Mouse (Mus musculus) spleen, postnatal 10 days (tissue): ENCODE measurements around the gene Zfp607a.
A peak's percentile ranks its signal among the peaks of the same experiment; 100 is the strongest.
"Not testable (repeated sequence)": the region's sequence is repeated elsewhere in the genome, so short reads cannot be mapped to it uniquely, and the experiment has no call there.

Experiments used
- DNase-seq, 2 experiments: peaks; one replicate each; pipeline ENCODE4 v3.0.0; 2021 to 2022; ENCODE audit warnings: low spot score in 2 of 2

The Zfp607a gene

DNA sequence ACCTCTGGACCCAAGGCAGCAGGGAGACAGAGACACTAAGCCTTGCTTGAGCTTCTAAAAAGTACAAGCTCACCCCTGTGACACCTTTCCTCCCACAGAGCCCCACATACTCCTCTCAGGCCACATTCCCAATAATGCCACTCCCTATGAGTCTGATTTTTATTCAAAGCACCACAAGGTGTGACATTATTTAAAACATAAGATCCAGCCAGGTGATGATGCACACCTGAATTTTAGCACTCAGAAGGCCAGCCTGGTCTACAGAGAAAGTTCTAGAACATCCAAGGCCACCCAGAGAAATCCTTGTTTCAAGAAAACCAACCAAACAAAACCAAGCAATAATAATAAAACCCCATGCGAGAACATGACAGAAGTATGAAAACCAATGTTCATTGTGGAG is at the start of gene Zfp607a:
Zfp607a (plus strand) TSS at position 301 of the 400 bp plus-strand sequence.
- no peak for DNase-seq

DNA sequence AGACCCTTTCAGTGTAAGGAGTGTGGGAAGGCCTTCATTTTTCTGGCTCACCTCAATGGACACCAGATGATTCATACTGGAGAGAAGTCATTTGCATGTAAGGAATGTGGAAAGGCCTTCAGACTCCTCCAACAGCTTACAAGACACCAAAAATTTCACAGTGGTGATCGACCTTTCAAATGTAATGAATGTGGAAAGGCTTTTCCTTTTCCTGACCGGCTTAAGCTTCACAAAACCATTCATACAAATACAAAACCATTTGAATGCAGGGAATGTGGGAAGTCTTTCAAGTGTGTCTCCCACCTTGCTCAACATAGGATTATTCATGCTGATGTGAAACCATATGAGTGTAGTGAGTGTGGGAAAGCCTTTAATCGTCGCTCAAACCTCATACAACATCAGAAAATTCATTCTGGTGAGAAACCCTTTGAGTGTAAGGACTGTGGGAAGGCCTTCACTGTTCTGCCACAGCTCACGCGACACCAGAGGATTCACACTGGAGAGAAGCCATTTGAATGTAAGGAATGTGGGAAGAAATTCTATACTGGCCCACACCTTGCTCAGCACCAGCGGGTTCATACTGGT is 38.7 kb upstream of the Zfp607a start:
- no peak for DNase-seq

DNA sequence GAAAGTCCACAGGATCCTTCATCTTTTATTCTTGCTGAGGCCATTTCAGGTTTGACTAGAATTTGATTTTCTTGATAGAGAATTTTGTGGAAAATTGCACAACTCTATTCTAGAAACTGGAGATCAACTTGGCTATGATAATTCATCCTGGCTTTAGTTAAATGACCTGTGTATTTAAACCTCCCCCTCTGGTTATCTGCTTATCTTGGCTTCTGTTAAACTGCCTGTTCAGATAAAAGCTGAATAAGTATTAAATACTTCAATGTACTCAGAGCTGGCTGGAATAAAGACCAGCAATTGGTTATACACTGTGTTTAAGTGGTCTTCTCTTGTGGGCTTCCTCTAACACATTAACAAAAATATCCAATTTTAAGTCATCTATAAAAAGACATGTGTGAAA is 34.7 kb upstream of the Zfp607a start:
- DNase-seq: no peak

DNA sequence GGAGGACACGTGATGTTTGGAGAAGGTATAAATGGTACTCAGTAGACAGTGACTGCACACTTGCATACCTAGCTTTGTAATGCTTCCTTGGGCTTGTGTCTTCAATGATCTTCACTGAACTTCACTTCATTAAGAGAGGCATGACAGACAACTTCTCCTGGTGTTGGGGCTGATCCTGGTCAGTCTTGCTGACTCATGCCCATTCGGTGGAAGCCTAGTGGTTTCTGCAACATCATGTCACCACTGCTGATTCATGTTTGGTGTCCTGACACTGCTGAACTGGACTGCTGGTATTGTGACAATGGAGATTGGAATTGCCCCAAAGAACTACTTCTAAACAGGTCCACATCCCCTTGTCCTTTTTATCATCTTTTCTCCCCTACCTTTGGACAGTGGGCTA is 23.2 kb upstream of the Zfp607a start:
- no peak for DNase-seq

DNA sequence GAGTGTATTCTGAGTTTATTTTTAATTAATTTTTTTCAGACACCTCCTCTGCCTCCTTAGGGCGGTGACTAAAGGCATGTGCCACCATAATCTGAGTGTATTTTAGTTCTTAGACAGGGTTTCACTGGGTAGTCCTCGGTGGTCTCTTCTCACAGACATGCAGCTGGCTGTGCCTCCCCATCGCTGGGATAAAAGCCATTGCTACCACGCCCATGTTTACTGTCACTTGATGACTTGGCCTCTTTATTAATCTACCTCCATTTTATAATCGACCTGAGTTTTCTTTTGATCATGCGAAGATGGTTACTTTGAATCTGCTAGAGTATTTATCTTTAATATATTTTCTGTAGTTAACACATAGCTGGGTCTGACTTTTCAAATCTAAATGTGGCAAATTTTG is 19.4 kb upstream of the Zfp607a start:
- DNase-seq: no peak

DNA sequence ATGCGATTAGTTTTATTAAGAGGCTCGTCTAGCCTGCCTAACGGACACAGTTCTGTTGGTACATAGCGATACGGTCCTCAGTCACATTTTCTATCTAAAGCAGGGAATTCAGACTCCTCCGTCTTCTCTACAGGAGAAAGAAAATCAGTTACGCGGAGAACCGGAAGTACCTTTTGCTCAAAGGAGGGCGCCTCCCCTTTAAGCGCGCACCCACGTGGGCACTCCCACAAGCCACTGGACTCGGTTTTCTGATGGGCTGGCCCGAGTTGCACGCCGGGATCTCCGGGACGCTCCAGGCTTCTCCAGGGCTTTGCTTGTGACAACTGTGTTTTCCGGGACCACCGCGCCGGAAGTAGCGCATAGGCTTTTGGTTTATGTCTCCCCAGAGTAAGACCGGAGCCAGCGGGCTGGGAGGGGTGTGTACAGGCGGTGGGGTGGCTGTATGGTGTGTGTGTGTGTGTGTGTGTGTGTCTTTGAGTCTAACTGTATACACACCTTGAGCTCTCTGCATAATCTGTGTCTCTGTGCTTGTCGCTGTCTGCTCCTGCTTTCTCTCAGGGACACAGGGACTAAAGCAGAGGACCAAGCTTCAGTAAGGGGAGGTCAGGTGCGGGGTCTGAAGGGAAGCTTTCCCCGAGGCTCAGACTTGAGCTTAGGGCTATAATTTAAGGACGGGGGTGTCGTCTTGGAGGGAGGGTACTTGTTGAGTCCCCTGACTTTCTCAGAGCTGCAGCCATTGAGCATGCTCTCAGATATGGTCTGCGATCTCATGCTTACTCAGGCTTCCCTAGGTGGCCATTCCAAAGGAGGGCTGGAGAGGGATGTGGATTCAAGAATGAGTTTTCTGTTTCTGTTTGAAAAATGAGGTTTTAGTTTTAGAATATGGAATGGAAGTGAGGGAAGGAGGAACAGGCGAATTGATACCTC is 18.7 kb upstream of the Zfp607a start, which contains the start of gene Zfp59:
Zfp59 (plus strand) TSS at position 285 of the 927 bp plus-strand sequence.
- peak; percentile 48 to 80 for DNase-seq

DNA sequence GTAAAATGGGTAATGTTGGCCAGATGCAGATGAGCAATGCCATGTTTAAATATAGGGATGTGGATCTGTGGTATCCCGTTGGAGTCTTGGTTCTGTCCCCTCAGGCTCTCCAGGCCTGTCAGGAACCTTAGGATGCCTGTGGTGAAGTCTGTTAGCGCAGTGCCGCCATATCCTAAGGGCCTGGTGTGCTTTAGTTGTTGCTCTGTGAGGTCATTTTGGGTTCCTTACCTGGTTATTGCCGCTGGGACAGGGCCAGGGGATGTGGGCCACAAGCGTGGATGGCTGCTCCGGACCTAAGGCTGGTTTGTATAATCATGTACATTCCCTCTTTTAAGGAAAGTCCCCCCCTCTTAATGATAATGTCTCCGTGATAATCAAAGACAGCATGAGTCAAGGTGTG is 17.7 kb upstream of the Zfp607a start:
- DNase-seq: no peak

DNA sequence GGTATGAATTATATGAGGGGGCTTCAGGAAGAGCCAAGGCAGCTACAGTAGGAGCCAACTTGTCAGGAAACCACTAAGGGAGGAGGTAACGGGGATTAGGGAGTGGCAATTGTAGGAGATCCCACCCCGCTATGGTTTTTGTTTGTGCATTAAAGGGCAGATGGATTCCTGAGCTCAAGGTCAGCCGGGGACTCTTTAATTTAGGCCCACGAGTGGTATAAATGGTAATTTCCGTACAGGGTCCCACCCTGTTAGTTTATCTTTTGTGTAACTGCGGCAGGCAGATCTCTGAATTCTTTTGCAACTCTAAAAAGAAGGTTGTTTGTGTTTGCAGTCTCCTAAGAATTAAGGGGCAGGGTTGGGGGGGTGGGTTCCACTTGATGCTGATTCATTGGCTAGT is 17.2 kb upstream of the Zfp607a start:
- DNase-seq: no peak

DNA sequence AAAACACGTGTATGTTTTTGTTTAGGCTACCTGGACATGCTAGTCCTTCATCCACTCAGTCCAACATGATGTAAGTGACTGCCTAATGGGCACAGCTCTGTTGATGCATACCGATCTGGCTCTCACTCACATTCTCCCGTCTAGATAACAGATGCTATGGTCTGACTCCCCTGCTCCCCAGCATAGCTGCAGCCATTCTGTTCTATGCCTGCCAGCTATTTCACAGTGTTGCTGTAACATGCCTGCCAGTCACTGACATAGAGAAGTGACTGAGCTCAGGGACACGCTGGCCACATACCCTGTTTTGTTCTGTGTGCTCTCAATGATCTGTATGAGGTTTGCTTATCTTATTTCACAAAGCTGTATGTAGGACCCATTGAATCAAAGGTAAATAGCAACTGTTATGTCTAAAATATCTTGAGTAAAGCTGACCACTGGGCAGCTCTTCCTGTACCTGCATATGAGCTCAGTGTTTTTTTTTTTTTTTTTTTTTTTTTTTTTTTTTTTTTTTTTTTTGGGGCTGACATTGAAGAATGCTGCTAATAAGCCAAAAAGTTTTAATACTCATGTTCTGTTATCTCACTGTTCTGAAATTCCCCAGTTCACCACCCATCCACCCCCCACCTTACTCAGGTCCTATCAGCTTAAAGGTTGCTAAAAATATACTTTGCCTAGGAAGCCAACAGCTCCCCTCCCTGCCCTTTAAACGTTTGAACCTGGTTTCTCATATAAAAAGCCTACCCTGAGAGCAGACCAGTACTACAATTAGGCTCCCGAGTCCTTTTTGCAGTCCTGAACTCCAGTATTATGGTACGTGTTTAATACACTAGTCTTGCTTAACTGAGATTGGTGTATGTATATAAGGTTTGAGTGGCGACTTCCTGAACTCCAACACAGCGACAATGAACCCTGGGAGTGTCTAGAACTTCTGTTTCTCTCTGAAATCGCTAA is 2.2 kb downstream of the Zfp607a start:
- no peak for DNase-seq

DNA sequence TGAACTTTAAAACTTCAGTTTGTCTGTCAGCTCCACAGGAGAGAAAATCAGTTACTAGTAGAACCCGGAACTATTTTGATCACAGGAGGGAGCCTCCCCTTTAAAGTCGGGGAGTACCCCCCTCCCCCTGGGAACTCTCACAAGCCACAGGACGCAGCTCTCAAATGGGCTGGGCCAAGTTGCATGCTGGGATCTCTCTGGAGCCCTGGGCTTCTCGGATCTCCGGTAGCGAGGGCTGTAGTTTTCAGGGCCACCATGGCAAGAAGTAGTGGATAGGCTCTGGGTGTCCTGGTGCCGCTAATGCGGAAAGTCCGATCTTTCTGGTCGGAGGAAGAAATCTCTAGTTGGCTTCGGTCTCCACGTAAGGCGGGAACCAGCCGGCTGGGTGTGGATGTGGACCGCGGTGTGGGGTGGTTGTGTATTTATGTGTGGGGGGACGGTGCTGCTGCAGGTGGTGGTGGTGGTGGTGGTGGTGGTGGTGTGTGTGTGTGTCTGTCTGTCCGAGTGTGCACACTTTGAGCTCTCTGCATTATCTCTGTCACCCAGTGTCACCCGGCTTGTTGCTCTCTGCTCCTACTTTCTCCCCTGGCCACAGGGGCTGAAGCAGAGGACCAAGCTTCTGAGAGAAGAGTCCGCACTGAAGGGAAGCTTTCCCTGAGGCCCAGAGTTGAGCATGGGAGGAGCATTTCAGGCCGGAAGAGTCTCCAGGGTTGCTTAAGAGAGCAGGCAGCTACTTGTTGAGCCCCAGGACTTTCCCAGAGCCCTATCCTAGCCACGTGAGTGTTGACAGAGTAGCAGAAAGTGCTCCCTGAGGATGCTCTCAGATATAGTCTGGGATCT is 3.3 kb downstream of the Zfp607a start:
- DNase-seq: peak; percentile 60 to 77

DNA sequence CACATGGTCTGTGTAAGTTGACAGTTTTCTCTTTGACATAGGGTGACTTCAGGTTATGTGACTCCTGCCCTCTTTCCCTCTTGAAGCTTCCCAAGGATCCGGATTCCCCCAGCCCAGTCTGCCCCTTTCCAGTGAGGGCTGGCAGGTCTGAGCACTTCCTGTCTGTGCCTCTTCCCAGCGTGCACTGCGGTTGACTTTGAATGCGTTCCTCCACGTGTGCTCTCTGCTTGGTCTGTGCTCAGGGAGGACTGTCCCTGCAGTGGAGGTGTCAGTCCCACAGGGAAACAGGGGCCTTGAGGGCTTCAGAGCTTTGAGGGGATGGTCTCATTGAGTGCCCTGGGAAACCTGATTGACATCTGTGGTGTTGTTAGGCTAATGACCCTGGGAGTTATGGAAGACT is 5.3 kb downstream of the Zfp607a start:
- not testable (repeated sequence) for DNase-seq

DNA sequence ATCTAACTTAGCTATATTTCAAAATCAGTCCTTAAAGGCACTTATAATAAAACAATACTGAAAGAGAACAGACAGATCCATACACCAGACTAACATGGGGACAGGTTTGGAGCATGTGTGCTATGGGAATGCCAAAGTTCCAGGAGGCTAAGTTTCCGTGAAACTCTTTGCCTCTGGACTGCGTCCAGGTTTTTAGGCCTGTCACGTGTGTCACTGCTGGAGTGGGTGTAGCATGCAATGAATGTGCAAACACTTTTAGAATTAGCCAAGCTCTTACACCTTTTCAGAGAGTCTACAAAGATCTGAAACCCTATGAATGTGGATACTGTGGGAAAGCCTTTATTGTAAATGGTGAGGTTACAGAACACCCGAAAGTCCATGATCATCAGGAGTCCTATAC is 24.4 kb downstream of the Zfp607a start:
- no peak for DNase-seq

DNA sequence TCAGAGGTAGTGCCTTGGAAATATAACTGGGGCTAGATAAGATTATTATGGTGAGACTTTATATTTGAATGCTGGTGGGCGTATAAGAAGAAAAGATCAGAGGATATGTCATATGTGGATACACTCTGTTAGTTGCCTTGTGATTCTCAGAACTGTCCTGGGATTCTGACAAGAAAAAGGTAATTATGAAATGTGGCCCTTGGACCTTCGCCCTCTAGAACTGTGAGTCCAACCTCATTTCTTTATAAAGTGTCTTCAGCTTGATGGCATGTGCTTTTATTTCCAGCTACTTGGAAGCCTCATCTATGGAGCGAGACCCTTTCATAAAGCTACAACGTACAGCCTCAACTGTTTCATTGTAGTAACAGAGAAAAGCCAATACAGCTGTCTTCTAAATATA is 43.3 kb downstream of the Zfp607a start:
- DNase-seq: no peak

DNA sequence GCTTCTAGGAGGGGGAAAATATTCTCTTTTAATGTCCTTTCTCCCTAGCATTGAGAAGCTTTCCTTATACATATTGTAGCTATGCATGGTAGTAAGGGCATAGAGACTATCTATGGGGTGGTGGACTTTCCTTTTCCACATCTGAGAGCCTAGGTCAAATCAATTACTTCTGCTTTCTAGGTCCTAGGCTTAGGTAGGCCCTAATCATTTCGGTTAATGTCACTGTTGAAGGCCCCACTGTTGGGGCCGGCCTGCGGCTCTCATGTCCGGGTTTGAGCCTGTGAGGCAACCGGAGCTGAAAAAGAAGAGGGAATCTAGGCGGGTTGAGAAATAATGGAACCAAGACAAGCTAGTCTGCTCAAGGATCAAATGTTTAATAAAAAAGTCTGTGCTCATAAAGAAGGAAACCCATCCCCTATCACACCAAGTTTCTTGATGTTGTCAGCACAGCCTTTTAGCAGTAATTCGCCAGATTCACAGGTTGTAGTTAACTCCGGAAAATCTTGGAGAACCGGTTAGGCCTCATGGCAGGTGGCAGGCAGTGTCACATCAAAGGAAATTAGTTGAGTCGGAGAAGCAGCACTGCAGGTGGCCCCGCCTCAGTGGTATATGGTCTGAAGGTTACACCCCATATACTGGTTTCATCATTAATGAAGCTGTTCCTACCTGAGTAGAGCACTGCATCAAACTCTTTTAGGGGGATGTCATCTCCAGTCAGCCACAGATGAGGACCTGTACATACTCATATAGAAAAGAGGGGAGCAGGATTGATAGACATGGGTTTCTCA is 47.9 kb downstream of the Zfp607a start:
- no peak for DNase-seq

DNA sequence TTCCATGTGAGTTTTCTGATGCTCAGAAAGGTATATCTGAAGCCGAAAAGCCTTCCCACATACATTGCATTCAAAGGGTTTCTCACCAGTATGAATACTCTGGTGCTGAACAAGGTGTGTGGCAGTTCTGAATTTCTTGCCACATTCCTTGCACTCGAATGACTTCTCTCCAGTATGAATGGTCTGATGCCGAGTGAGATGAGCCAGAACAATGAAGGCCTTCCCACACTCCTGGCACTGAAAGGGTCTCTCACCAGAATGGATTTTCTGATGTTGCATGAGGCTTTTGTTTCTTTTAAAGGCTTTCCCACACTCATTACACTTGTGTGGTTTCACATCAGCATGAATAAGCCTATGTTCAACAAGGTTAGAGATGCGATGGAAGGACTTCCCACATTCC is 53.6 kb downstream of the Zfp607a start:
- not testable (repeated sequence) for DNase-seq

DNA sequence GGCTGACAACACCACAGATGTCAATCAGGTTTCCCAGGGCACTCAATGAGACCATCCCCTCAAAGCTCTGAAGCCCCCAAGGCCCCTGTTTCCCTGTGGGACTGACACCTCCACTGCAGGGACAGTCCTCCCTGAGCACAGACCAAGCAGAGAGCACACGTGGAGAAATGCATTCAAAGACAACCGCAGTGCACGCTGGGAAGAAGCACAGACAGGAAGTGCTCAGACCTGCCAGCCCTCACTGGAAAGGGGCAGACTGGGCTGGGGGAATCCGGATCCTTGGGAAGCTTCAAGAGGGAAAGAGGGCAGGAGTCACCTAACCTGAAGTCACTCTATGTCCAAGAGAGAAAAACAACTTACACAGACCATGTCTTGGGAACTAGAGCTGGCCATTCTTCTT is 69.7 kb downstream of the Zfp607a start:
- not testable (repeated sequence) for DNase-seq

DNA sequence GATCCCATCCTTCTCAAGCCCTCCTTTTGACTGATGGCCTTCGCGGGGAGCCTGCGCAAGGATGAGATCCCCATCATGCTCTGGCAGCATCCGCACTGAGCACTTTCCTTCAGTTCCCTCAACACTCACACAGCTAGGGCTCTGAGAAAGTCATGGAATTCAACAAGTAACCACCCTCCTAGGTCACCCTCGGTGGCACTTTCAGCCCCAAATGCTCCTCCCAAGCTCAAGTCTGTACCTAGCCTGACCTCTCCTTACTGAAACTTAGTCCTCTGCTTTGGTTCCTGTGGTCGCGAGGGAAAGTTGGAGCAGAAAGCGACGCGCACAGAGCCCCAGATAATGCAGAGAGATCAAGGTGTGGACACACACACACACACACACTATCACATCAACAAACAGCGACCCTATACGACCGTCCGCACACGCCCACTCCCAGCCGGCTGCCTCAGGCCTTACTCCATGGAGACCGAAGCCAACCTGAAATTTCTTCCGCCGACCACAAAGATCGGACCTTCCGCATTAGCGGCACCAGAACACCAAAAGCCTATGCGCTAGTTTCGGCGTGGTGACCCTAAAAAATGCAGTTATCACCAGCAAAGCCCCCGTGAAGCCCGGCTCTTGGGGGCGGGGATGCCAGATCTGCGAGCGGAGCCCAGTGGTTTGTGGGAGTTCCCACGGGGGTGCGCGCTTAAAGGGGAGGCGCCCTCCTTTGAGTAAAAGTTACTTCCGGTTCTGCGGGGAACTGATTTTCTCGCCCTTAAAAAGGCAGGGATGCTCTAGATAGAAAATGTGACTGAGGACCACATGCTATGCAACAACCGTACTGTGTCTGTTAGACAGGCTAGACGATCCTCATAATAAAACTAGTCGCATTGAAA is 71.7 kb downstream of the Zfp607a start, which contains the start of gene Zfp974:
Zfp974 (minus strand) TSS at position 643 of the 878 bp plus-strand sequence.
- peak; percentile 13 to 68 for DNase-seq
